Mouse (Mus musculus): Measurements from ENCODE around the gene Atp13a4. TPM values are rescaled to one million over a fixed set of nuclear protein-coding genes. Genes with fewer than 3 reads are reported as not detected.

Gene Atp13a4
- polyA plus RNA-seq, 1 experiment from 2014 or later: 0.13 TPM

DNA sequence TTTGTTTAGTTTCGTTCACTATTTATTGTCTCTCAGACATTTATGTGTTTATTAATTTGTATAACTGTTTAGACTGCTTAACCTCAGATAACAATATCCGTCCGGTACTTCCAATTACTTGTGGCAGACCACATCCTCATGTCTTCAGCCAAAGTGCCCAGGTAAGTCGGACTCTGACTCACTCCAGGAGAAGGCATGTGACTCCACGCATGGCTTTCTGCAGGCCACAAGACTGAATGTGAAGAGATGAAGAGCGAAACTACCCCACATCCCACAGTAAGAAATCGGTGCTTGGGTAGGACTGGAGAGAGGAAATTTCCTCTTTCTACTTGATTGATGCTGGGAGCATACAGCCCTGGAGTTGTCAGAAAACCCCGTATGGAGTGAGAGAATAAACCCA is 18.1 kb downstream of the Atp13a4 start:
- Histone ChIP-seq H3K79me2 (ENCODE audit: inconsistent target) (no peaks in the 10 kb centered on the region), H3K27ac (no peak overlapping the region), H3K36me3 (ENCODE audit: inconsistent target) (no peaks in the 10 kb centered on the region), H3K4me3 (ENCODE audit: inconsistent target) (no peak overlapping the region)
- WGBS (ENCODE audit: missing documents): 84% methylated on average over 6 of the region's 8 CpGs

GRCm38 (mm10) chr16:29512495-29512894 is 32.2 kb downstream of the Atp13a4 start:
- no peaks in the 10 kb centered on the region for H3K36me3 ChIP-seq (ENCODE audit: inconsistent target)
- no peak overlapping the region for H3K4me3 ChIP-seq (ENCODE audit: inconsistent target)
- H3K27ac ChIP-seq: no peak overlapping the region
- no peaks in the 10 kb centered on the region for H3K79me2 ChIP-seq (ENCODE audit: inconsistent target)
- WGBS (ENCODE audit: missing documents): 67% methylated on average over 3 of the region's 3 CpGs

GRCm38 (mm10) chr16:29510743-29511142 is 33.9 kb downstream of the Atp13a4 start:
- Histone ChIP-seq H3K27ac (no peak overlapping the region), H3K36me3 (ENCODE audit: inconsistent target) (no peaks in the 10 kb centered on the region), H3K4me3 (ENCODE audit: inconsistent target) (no peak overlapping the region), H3K79me2 (ENCODE audit: inconsistent target) (no peaks in the 10 kb centered on the region)
- WGBS (ENCODE audit: missing documents): 96% methylated on average over 7 of the region's 7 CpGs

DNA sequence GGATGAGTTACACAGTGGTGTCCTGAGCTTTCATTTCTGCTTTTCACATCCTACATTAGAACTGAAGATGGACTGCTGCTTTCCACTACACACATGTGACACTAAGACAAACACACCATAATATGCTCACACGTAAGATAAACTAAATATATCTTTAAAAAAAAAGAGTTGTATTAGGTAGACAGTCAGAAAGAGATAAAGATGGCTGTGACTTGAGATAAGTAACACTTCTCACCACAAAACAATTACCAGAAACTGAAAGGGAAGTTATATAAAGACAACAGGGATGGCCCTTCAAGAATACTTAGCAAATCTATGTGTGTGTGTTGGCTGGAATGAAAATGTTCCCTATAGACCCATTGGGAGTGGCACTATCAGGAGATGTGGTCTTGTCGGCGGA is 34.8 kb downstream of the Atp13a4 start:
- no peak overlapping the region for H3K4me3 ChIP-seq (ENCODE audit: inconsistent target)
- H3K27ac ChIP-seq: no peak overlapping the region
- no peaks in the 10 kb centered on the region for H3K79me2 ChIP-seq (ENCODE audit: inconsistent target)
- WGBS (ENCODE audit: missing documents): 82% methylated on average over 3 of the region's 3 CpGs
- H3K36me3 ChIP-seq (ENCODE audit: inconsistent target): no peaks in the 10 kb centered on the region

DNA sequence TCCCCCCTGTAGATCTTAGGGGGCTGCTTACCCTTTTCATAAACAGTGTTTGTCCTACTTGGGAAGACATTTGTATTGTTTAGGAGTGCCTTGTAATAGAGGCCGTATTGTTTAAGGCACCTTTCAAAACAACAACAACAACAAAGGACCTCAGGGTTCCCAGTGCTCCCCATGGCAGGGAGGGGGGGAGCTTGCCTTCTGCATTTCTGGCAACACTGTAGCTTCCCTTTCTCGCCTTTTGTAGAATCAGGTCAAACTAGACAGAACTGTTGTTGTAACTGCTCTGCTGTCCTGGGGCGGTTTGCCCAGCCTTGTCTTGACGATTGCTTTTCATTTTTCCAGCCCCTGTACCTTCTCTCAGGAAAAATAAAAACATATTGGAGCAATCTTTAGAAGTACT is 40.0 kb downstream of the Atp13a4 start:
- no peaks in the 10 kb centered on the region for H3K36me3 ChIP-seq (ENCODE audit: inconsistent target)
- 80% methylated on average over 4 of the region's 4 CpGs for WGBS (ENCODE audit: missing documents)

GRCm38 (mm10) chr16:29504198-29504597 is 40.5 kb downstream of the Atp13a4 start:
- no peaks in the 10 kb centered on the region for H3K36me3 ChIP-seq (ENCODE audit: inconsistent target)
- 83% methylated on average over 9 of the region's 9 CpGs for WGBS (ENCODE audit: missing documents)
- H3K4me3 ChIP-seq (ENCODE audit: inconsistent target): no peak overlapping the region
- H3K79me2 ChIP-seq (ENCODE audit: inconsistent target): no peaks in the 10 kb centered on the region
- H3K27ac ChIP-seq: no peak overlapping the region

More for the DNA sequence above, 40.0 kb downstream of the Atp13a4 start:
- no peaks in the 10 kb centered on the region for H3K79me2 ChIP-seq (ENCODE audit: inconsistent target)
- H3K27ac ChIP-seq: no peak overlapping the region
- H3K4me3 ChIP-seq (ENCODE audit: inconsistent target): no peak overlapping the region

GRCm38 (mm10) chr16:29491031-29491430 is 53.6 kb downstream of the Atp13a4 start:
- 72% methylated on average over 3 of the region's 3 CpGs for WGBS (ENCODE audit: missing documents)
- Histone ChIP-seq H3K36me3 (ENCODE audit: inconsistent target) (no peaks in the 10 kb centered on the region), H3K27ac (no peak overlapping the region)

GRCm38 (mm10) chr16:29481439-29481838 is 63.2 kb downstream of the Atp13a4 start:
- Histone ChIP-seq H3K79me2 (ENCODE audit: inconsistent target) (no peaks in the 10 kb centered on the region), H3K36me3 (ENCODE audit: inconsistent target) (no peaks in the 10 kb centered on the region), H3K4me3 (ENCODE audit: inconsistent target) (no peak overlapping the region), H3K27ac (no peak overlapping the region)

More at GRCm38 (mm10) chr16:29491031-29491430, 53.6 kb downstream of the Atp13a4 start:
- H3K4me3 ChIP-seq (ENCODE audit: inconsistent target): no peak overlapping the region
- H3K79me2 ChIP-seq (ENCODE audit: inconsistent target): no peaks in the 10 kb centered on the region

DNA sequence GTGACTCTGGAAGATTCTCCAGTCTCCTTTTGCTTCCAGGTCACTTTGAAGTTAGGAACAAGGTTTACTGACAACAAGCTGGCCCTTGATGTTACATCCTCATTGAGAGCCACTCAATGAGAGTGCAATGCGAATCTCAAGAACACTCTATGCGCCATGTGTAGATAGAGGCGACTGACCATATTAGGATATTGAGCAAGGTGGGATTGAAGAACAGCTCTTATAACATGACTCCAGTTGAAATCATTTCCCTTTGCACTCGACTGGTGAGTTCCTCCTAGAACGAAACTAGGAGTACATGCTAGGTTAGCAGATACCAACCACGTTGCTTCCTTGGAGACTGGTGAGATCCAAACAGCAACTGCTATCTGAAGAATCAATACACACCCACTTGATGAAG is 64.3 kb downstream of the Atp13a4 start:
- no peak overlapping the region for H3K4me3 ChIP-seq (ENCODE audit: inconsistent target)
- no peaks in the 10 kb centered on the region for H3K79me2 ChIP-seq (ENCODE audit: inconsistent target)
- 84% methylated on average over 6 of the region's 6 CpGs for WGBS (ENCODE audit: missing documents)
- no peak overlapping the region for H3K27ac ChIP-seq
- H3K36me3 ChIP-seq (ENCODE audit: inconsistent target): no peaks in the 10 kb centered on the region

DNA sequence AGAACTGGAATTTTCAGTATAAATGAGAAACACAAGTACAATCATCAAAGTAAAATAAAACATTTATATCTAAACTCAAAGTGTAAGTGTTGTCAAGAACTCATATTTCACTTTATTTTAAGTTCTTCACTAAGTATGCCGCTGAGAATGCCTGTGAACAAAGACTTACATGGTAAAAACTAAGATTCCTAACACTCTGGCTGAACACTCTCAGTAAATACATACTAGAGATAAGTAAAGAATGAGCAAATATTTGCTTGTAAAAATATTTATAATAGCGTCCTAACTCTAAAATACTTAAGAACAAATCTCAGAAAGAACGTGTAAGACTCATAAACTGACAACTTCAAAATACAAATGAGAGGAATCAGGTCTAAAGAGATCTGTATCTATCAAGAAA is 80.9 kb downstream of the Atp13a4 start:
- no peaks in the 10 kb centered on the region for H3K36me3 ChIP-seq (ENCODE audit: inconsistent target)
- no peak overlapping the region for H3K4me3 ChIP-seq (ENCODE audit: inconsistent target)
- WGBS (ENCODE audit: missing documents): 90% methylated on average over 3 of the region's 3 CpGs
- no peak overlapping the region for H3K27ac ChIP-seq
- H3K79me2 ChIP-seq (ENCODE audit: inconsistent target): no peaks in the 10 kb centered on the region

GRCm38 (mm10) chr16:29459331-29459730 is 85.3 kb downstream of the Atp13a4 start:
- Histone ChIP-seq H3K4me3 (ENCODE audit: inconsistent target) (no peak overlapping the region), H3K36me3 (ENCODE audit: inconsistent target) (no peaks in the 10 kb centered on the region), H3K79me2 (ENCODE audit: inconsistent target) (no peaks in the 10 kb centered on the region), H3K27ac (no peak overlapping the region)
- 92% methylated on average over 10 of the region's 10 CpGs for WGBS (ENCODE audit: missing documents)

DNA sequence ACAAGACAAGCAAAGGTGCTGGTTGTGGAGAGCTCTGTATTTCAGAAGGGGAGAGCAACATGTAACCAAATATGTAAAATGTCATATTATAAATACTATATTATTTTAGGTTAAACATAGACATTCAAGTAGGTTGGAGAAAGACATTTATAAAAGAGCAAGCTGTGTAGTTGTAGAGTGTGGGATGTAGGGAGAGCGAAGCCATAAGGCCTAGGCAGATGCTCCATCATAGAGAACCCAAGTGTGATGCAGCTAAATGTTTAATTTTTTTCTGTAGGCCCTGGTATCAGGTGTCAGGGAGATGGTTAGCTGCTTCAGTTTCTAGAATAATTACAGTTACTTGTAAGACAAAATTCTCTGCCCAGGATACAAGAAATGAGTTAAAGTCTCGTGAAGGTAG is 87.8 kb downstream of the Atp13a4 start:
- Histone ChIP-seq H3K79me2 (ENCODE audit: inconsistent target) (no peaks in the 10 kb centered on the region), H3K4me3 (ENCODE audit: inconsistent target) (no peak overlapping the region), H3K27ac (no peak overlapping the region), H3K36me3 (ENCODE audit: inconsistent target) (no peaks in the 10 kb centered on the region)
- WGBS (ENCODE audit: missing documents): 90% methylated on average over 2 of the region's 2 CpGs

GRCm38 (mm10) chr16:29453282-29453681 is 91.4 kb downstream of the Atp13a4 start:
- Histone ChIP-seq H3K79me2 (ENCODE audit: inconsistent target) (no peaks in the 10 kb centered on the region), H3K36me3 (ENCODE audit: inconsistent target) (no peaks in the 10 kb centered on the region), H3K27ac (no peak overlapping the region), H3K4me3 (ENCODE audit: inconsistent target) (no peak overlapping the region)
- 34% methylated on average over 6 of the region's 6 CpGs for WGBS (ENCODE audit: missing documents)

DNA sequence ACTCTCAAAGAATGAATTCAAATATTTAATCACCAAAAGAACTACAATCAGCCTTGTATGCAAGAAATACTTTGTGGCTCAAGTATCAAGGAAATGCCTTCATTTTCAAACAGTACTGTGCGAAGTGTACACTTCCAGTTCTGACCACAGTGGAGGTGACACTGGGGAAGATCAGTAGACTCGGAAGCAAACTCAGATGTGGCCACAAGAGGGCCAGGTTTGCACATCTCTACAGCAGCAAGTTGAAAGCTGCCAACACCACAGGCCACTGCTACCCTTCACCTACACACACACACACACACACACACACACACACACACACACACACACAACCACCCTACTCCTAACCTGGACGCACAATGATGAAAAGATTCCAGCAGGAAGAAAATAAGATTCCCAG is 93.0 kb downstream of the Atp13a4 start:
- 29% methylated on average over 3 of the region's 3 CpGs for WGBS (ENCODE audit: missing documents)
- no peak overlapping the region for H3K27ac ChIP-seq
- no peaks in the 10 kb centered on the region for H3K36me3 ChIP-seq (ENCODE audit: inconsistent target)
- H3K79me2 ChIP-seq (ENCODE audit: inconsistent target): no peaks in the 10 kb centered on the region
- no peak overlapping the region for H3K4me3 ChIP-seq (ENCODE audit: inconsistent target)

- Histone ChIP-seq H3K27ac (no peak overlapping the region), H3K4me3 (ENCODE audit: inconsistent target) (no peak overlapping the region), H3K79me2 (ENCODE audit: inconsistent target) (no peaks in the 10 kb centered on the region), H3K36me3 (ENCODE audit: inconsistent target) (no peaks in the 10 kb centered on the region)
- WGBS (ENCODE audit: missing documents): 67% methylated on average over 3 of the region's 3 CpGs
These were observed 102.5 kb downstream of the Atp13a4 start for GRCm38 (mm10) chr16:29442126-29442525.

DNA sequence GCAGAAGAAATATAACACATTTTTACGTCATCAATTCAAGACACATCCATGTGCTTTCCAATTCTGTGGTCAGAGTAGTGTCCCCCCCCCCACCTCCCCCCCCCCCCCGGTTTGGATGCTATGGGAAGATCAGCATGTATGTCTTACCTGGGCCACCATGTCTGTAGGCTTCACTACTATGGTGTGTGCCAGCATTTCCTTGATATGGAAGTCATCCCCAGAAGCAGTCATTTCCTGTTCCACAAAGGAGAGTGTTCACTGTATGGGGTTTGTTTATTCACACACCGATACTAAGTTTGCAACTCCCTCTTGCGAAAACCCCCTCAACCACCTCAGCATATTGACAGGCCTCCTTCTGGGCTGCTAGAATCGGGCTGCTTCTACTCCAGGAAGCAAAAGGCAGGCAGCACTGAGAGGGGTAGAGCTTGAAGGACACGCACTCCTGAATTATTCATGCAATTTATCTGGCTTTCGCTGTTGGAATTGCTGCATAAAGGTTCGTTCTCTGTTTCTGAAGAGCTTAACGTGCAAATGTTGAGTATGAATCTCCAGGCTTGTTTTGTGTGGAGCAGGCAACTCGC is 103.2 kb downstream of the Atp13a4 start:
- H3K36me3 ChIP-seq (ENCODE audit: inconsistent target): no peaks in the 10 kb centered on the region
- 73% methylated on average over 9 of the region's 10 CpGs for WGBS (ENCODE audit: missing documents)
- H3K4me3 ChIP-seq (ENCODE audit: inconsistent target): no peak overlapping the region
- no peak overlapping the region for H3K27ac ChIP-seq
- no peaks in the 10 kb centered on the region for H3K79me2 ChIP-seq (ENCODE audit: inconsistent target)
